Mouse (Mus musculus) midbrain, embryonic 13.5 days (tissue): ENCODE data around the gene Mylk3. TPM values are rescaled to one million over a fixed set of nuclear protein-coding genes. Genes with fewer than 3 reads are reported as not detected.

Experiments
- ATAC-seq: fragments of 200-750 bp; cut with Nextera tagmentation; 2 replicates; pipeline ENCODE4 v1.8.0; 2017; ENCODE audit warnings: mild to moderate bottlenecking, moderate TSS enrichment, moderate library complexity
- H3K27ac ChIP-seq: fragments of 300-500 bp; sonication (generic); 2 replicates; pipeline ENCODE4 v1.5.1; 2015; ENCODE audit warnings: inconsistent platforms, mild to moderate bottlenecking, moderate library complexity
- H3K27me3 ChIP-seq: fragments of 300-500 bp; sonication (generic); 2 replicates; pipeline ENCODE4 v1.6.1; 2015; ENCODE audit warnings: mild to moderate bottlenecking, inconsistent platforms
- H3K36me3 ChIP-seq: fragments of 300-500 bp; sonication (generic); 2 replicates; pipeline ENCODE4 v1.6.1; 2015; ENCODE audit warnings: mild to moderate bottlenecking, inconsistent platforms
- H3K4me1 ChIP-seq: fragments of 300-500 bp; sonication (generic); replicated peaks from 2 replicates; pipeline ENCODE4 v1.6.1; 2015; ENCODE audit warnings: inconsistent platforms
- H3K4me2 ChIP-seq: fragments of 300-500 bp; sonication (generic); replicated peaks from 2 replicates; pipeline ENCODE4 v1.6.1; 2015; ENCODE audit warnings: moderate library complexity, mild to moderate bottlenecking, inconsistent platforms
- H3K4me3 ChIP-seq: fragments of 300-500 bp; sonication (generic); replicated peaks from 2 replicates; pipeline ENCODE4 v1.5.1; 2015; ENCODE audit warnings: mild to moderate bottlenecking, inconsistent platforms
- H3K9ac ChIP-seq: fragments of 300-500 bp; sonication (generic); replicated peaks from 2 replicates; pipeline ENCODE4 v1.6.1; 2015; ENCODE audit warnings: mild to moderate bottlenecking, inconsistent platforms
- H3K9me3 ChIP-seq: fragments of 300-500 bp; sonication (generic); 2 replicates; pipeline ENCODE4 v1.6.1; 2016; ENCODE audit warnings: mild to moderate bottlenecking, inconsistent platforms
- WGBS: fragments of 180-500 bp; shearing (Covaris S2); methylation state at CpG from one replicate; pipeline ENCODE4 v1.1.7; 2015; 5-methylcytosine and 5-hydroxymethylcytosine counted together
- polyA plus RNA-seq: library from polyadenylated mRNA; unstranded; fragments of >200 nt; fragmentation: Nextera tagmentation; extraction: Ambion mirVana; gene quantifications from 2 replicates; pipeline ENCODE4 v1.2.1, GENCODE M21; 2015

Mylk3 gene
- polyA plus RNA-seq, 1 experiment from 2014 or later, result 0.07 TPM

DNA sequence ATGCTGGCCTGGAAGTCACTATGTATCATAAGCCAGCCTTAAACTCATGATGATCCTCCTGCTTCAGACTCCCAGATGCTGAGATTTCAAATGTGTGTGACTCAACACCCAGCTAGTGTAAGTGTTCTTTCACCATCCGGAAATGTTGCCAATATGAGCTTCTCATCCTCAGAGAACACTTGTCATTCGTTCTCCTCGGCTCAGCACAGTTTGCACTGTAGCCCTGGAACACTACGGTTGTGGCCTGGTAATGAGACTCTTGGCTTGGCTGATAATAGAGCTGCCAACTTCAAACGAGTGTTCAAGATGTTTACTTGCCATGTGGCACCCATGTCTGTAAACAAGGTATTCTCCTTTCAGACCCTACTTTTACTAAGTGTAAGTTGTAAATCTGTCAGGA, 82.6 kb downstream of the Mylk3 start:
- 92% methylated on average over 5 of the region's 5 CpGs for WGBS
- peaks cover 46% of the 10 kb centered on the region for H3K36me3 ChIP-seq

DNA sequence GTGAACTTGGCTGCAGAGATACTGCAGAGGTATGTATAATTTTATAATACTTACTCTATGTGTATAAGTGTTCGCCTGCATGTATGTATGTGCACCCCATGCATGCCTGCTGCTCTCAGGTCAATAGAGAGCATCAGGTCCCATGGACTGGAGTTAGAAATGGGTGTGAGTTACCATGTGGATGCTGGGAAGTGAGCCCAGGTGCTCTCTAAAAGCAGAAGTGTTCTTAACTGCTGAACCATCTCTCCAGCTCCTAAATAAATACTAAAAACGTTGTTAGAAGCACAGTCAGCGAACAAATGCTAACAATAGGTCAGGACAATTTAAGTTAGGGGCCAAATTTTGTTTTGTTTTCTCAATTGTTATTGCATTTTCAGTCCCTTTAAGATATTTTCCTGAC, 83.2 kb downstream of the Mylk3 start:
- Histone ChIP-seq H3K27me3 (no peaks in the 10 kb centered on the region), H3K4me3 (no peak overlapping the region), H3K27ac (no peak overlapping the region), H3K9ac (no peak overlapping the region), H3K36me3 (peaks cover 40% of the 10 kb centered on the region), H3K4me1 (peaks cover 26% of the 10 kb centered on the region), H3K4me2 (no peak overlapping the region), H3K9me3 (no peaks in the 10 kb centered on the region)
- ATAC-seq, result no peak
- WGBS, result 94% methylated on average over 3 of the region's 3 CpGs

More for the DNA sequence above, 82.6 kb downstream of the Mylk3 start:
- Histone ChIP-seq H3K4me2 (no peak overlapping the region), H3K4me3 (no peak overlapping the region), H3K27ac (no peak overlapping the region), H3K4me1 (peaks cover 20% of the 10 kb centered on the region), H3K9me3 (no peaks in the 10 kb centered on the region), H3K9ac (no peak overlapping the region), H3K27me3 (no peaks in the 10 kb centered on the region)
- ATAC-seq, result no peak

- Histone ChIP-seq H3K4me1 (peaks cover 36% of the 10 kb centered on the region), H3K9ac (no peak overlapping the region), H3K27me3 (no peaks in the 10 kb centered on the region), H3K9me3 (no peaks in the 10 kb centered on the region), H3K4me3 (no peak overlapping the region), H3K4me2 (no peak overlapping the region), H3K27ac (no peak overlapping the region), H3K36me3 (peaks cover 32% of the 10 kb centered on the region)
- WGBS, result 54% methylated on average over 1 of the region's 1 CpGs
- ATAC-seq, result no peak
Measured at GRCm38 (mm10) chr8:85301941-85302340, 84.2 kb downstream of the Mylk3 start.

- under 1% methylated on average over 61 of the region's 63 CpGs for WGBS
- Histone ChIP-seq H3K27ac (peak within 1 kb of the TSS; percentile 97), H3K27me3 (no peaks in the 10 kb centered on the region), H3K4me3 (peak within 1 kb of the TSS; percentile 92), H3K4me1 (peaks cover 37% of the 10 kb centered on the region), H3K9me3 (no peaks in the 10 kb centered on the region), H3K9ac (peak within 1 kb of the TSS; percentile 94), H3K4me2 (peak within 1 kb of the TSS; percentile 85), H3K36me3 (peaks cover 14% of the 10 kb centered on the region)
- ATAC-seq, result peak; percentile 98
Measured at GRCm38 (mm10) chr8:85299434-85300077, 86.6 kb downstream of the Mylk3 start, which contains the start of the genes Orc6 and Vps35. Gene Orc6 (plus strand): TSS chr8:85299632. Gene Vps35 (minus strand): TSS chr8:85299802.

DNA sequence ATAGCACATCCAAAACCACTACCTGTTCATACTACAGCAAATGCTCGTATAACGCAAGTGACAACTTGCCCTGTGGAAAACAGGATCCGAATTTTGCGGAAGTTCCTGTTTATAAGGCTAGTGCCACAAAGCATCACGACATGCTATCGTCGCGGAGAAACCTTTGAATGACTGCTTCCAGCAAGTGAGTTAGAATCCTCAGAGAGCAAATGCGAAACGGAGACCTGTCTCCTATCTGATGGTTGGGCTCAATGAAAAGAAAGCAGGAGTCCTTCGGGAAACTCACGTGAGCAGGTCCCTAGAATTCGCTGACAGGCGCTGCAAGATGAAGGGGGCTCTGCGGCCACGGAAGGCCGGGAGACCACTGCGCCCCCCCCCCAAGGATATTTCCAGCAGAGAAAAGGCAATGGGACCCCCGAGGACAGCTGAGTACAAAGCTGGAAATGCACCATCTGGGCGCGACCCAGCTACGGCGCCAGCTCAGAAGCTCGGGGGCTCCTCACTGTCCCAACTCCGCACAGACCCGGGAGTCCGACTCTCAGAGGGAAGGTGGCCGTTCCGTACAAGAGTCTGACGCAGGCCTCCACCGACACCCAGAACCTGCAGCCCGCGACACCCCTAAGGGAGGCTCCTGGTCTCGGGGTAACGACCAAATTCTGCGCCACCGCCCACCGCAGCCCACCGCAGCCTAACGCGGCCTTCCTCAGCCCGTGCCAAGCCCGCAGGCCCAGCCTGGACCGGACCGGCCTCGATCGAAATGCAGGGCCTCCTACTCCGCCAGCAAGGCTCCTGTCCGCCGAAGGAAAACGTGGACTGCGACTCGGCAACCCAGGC, 87.3 kb downstream of the Mylk3 start:
- no peaks in the 10 kb centered on the region for H3K9me3 ChIP-seq
- peak; percentile 53; the same call in 1 of the 2 replicates for ATAC-seq
- peak overlapping the region; percentile 97 for H3K27ac ChIP-seq
- peaks cover 37% of the 10 kb centered on the region for H3K4me1 ChIP-seq
- no peaks in the 10 kb centered on the region for H3K27me3 ChIP-seq
- under 1% methylated on average over 52 of the region's 53 CpGs for WGBS
- H3K4me2 ChIP-seq, result peak overlapping the region; percentile 72
- H3K4me3 ChIP-seq, result peak overlapping the region; percentile 92
- peak overlapping the region; percentile 94 for H3K9ac ChIP-seq
- peaks cover 13% of the 10 kb centered on the region for H3K36me3 ChIP-seq

DNA sequence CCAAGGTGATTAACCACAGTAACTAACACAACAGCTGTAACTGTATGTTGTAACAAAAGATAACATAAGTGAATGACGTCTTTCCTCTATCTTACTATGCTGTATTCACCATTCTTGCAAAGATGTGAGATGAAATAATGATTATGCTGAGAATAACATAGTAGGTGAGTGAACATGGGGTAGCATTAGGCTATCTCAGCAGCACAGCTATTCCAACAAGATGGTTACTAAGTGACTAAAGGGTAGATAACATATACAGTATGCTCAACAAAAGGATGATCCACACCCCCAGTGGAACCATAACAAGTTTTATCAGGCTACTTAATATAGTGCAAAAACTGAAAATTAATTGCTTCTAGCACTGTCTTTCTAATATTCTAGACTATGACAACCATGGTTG, 99.3 kb downstream of the Mylk3 start:
- 93% methylated on average over 1 of the region's 1 CpGs for WGBS
- H3K36me3 ChIP-seq, result peaks cover 61% of the 10 kb centered on the region
- ATAC-seq, result no peak

More for the DNA sequence above, 99.3 kb downstream of the Mylk3 start:
- Histone ChIP-seq H3K27ac (no peak overlapping the region), H3K9me3 (no peaks in the 10 kb centered on the region), H3K9ac (no peak overlapping the region), H3K4me3 (no peak overlapping the region), H3K4me1 (no peaks in the 10 kb centered on the region), H3K27me3 (no peaks in the 10 kb centered on the region), H3K4me2 (no peak overlapping the region)

Other genes starting within 250 kb of the Mylk3 start
- gene Cks1brt, start 234.4 kb downstream of the Mylk3 start, polyA plus RNA-seq, result not detected in 2 replicates
- not detected in 2 replicates for gene Olfr371, start 160.4 kb downstream of the Mylk3 start, polyA plus RNA-seq
- gene Orc6, start 86.7 kb downstream of the Mylk3 start, polyA plus RNA-seq, result 76.5 and 90.4 TPM in 2 replicates
- gene Vps35, start 86.5 kb downstream of the Mylk3 start, polyA plus RNA-seq, result 170 and 177 TPM in 2 replicates
- 39.4 and 46.3 TPM in 2 replicates for gene 4921524J17Rik, start 46.5 kb upstream of the Mylk3 start, polyA plus RNA-seq
- 26.3 and 27.9 TPM in 2 replicates for gene Gpt2, start 106.2 kb upstream of the Mylk3 start, polyA plus RNA-seq
- 172 and 183 TPM in 2 replicates for gene Dnaja2, start 169.0 kb upstream of the Mylk3 start, polyA plus RNA-seq